Comparison of ENCODE assay signal across 21 mouse cellular contexts in genomic region chr7:141369918-141370317, GRCm38 (mm10). TPM values are rescaled to one million over a fixed set of nuclear protein-coding genes. Genes with fewer than 3 reads are reported as not detected.
A peak's percentile ranks its signal among the peaks of the same experiment; 100 is the strongest.
DNase-seq lines count a peak whose midpoint lies in the region; ATAC-seq and TF ChIP-seq lines count a peak whose summit lies in the region.
"Had no signal": no experiment of that assay in that cellular context is flagged by ENCODE, and none has a peak within 500 bp of the region (broad histone marks: within the 10 kb centered on the region; RNA-seq: fewer than 3 reads in every experiment).

No protein-coding gene starts in this region.

- intact Hi-C loops in left cerebral cortex, postnatal 36 days (cut with DNase I): no loop called here

- peak; percentile 25; a peak in 1 of 4 replicates for ATAC-seq in hematopoietic stem cell, adult 5-6 weeks (replicated peaks in 1 of 2; ENCODE audit: insufficient read depth in 1 of 2, low FRiP score in 2 of 2, low TSS enrichment in 1 of 2, low read depth in 1 of 2, poor library complexity in 2 of 2, severe bottlenecking in 2 of 2)
- no peak for ATAC-seq in stomach, embryonic 16.5 days (ENCODE audit: insufficient read depth, low FRiP score)
- ATAC-seq: intestine, postnatal 0 days had no signal

- no peak for TF ChIP-seq POLR2A in liver, adult 2 months (IDR thresholded peaks at IDR 0.05; ENCODE audit: extremely low read depth, insufficient read depth, low read length)

- TF ChIP-seq CTCF in liver, adult 2 months (IDR thresholded peaks at IDR 0.05; ENCODE audit: low read depth, low read length): no peak

- no peak overlapping the region for H3K9ac ChIP-seq in liver, adult 2 months (ENCODE audit: low read depth, low read length)
- no peak overlapping the region for H3K9ac ChIP-seq in stomach, embryonic 16.5 days (ENCODE audit: low read length)
- H3K9ac ChIP-seq: forebrain, embryonic 12.5 days; hindbrain, embryonic 13.5 days; limb, embryonic 15.5 days had no signal

- H3K9me3 ChIP-seq in stomach, embryonic 16.5 days (replicated peaks; ENCODE audit: control insufficient read depth, low read length): no peaks in the 10 kb centered on the region
- H3K9me3 ChIP-seq: forebrain, embryonic 12.5 days; heart, embryonic 10.5 days; hindbrain, embryonic 13.5 days; limb, embryonic 15.5 days had no signal

- no peaks in the 10 kb centered on the region for H3K36me3 ChIP-seq in liver, adult 2 months (ENCODE audit: control insufficient read depth, insufficient read depth, low read length)
- H3K36me3 ChIP-seq in macrophage (ENCODE audit: inconsistent target): no peaks in the 10 kb centered on the region
- no peaks in the 10 kb centered on the region for H3K36me3 ChIP-seq in stomach, embryonic 16.5 days (ENCODE audit: control insufficient read depth, insufficient read depth, low read length)
- H3K36me3 ChIP-seq: forebrain, embryonic 12.5 days; heart, embryonic 10.5 days; hindbrain, embryonic 13.5 days; limb, embryonic 15.5 days had no signal

- H3K4me1 ChIP-seq in liver, adult 2 months (ENCODE audit: control insufficient read depth, insufficient read depth, low read length): no peaks in the 10 kb centered on the region
- H3K4me1 ChIP-seq in stomach, embryonic 16.5 days (ENCODE audit: control insufficient read depth, insufficient read depth, low read length): no peaks in the 10 kb centered on the region
- H3K4me1 ChIP-seq: heart, embryonic 10.5 days; hindbrain, embryonic 13.5 days; limb, embryonic 15.5 days had no signal

- no peak overlapping the region for H3K4me2 ChIP-seq in stomach, embryonic 16.5 days (ENCODE audit: low read depth, low read length)
- H3K4me2 ChIP-seq: forebrain, embryonic 12.5 days; hindbrain, embryonic 13.5 days; limb, embryonic 15.5 days; midbrain, embryonic 11.5 days had no signal

- H3K27me3 ChIP-seq in liver, adult 2 months (ENCODE audit: control insufficient read depth, insufficient read depth, low read length): no peaks in the 10 kb centered on the region
- no peaks in the 10 kb centered on the region for H3K27me3 ChIP-seq in stomach, embryonic 16.5 days (ENCODE audit: control insufficient read depth, insufficient read depth, low read length)
- H3K27me3 ChIP-seq: limb, embryonic 15.5 days had no signal

- H3K27ac ChIP-seq in liver, adult 2 months (replicated peaks; ENCODE audit: insufficient read depth, low read depth, low read length): peak overlapping the region; percentile 39; the same call in 1 of the 2 replicates
- peak overlapping the region; percentile 82 for H3K27ac ChIP-seq in macrophage
- H3K27ac ChIP-seq in stomach, embryonic 16.5 days (ENCODE audit: low read length): peak overlapping the region; percentile 33; the same call in 1 of the 2 replicates
- H3K27ac ChIP-seq: forebrain, embryonic 12.5 days; heart, embryonic 10.5 days; hindbrain, embryonic 13.5 days; limb, embryonic 15.5 days had no signal

- no peak overlapping the region for H3K4me3 ChIP-seq in liver, adult 2 months (ENCODE audit: insufficient read depth, low read depth, low read length)
- H3K4me3 ChIP-seq in macrophage (ENCODE audit: inconsistent target): no peak overlapping the region
- H3K4me3 ChIP-seq in stomach, embryonic 16.5 days (replicated peaks; ENCODE audit: low read length): no peak overlapping the region
- H3K4me3 ChIP-seq: forebrain, embryonic 12.5 days; heart, embryonic 10.5 days; hindbrain, embryonic 13.5 days; limb, embryonic 15.5 days; myocyte had no signal

- WGBS in liver, adult 2 months: 77% methylated on average over 5 of the region's 5 CpGs
- WGBS in macrophage (ENCODE audit: missing documents): 37% methylated on average over 5 of the region's 5 CpGs
- WGBS in stomach, embryonic 16.5 days: 52% methylated on average over 5 of the region's 5 CpGs

- DNase-seq in liver, adult 2 months (ENCODE audit: extremely low read depth, low read depth, low spot score): no peak
- DNase-seq in liver: no peak
- DNase-seq in lung, postnatal 10 days: no peak
- no peak for DNase-seq in right cerebral cortex, postnatal 10 days (ENCODE audit: low spot score in 2 of 2)
- DNase-seq in left cerebral cortex, postnatal 36 days (ENCODE audit: low spot score in 2 of 2): no peak
- DNase-seq: B cell, adult 2 months; cerebellum, postnatal 25 days; gastrocnemius, postnatal 14 days; heart, postnatal 10 days; kidney, postnatal 14 days; lung, postnatal 14 days had no signal

- no peaks in the 10 kb centered on the region for H3K79me2 ChIP-seq in liver, adult 2 months (ENCODE audit: control insufficient read depth, insufficient read depth, low read length)
- no peaks in the 10 kb centered on the region for H3K79me2 ChIP-seq in macrophage (ENCODE audit: inconsistent target)

RNA-seq across cellular contexts. Expression of gene Taldo1, which starts 22.1 kb away (rescaled TPM):
- total RNA-seq in liver, adult 2 months (2014; rRNA removed): 160 and 195 TPM in 2 replicates
- 125 and 166 TPM in 2 replicates for polyA plus RNA-seq in liver, adult 2 months (2012; rRNA removed)
- total RNA-seq in hematopoietic stem cell, adult 5-6 weeks (2017): 227 and 363 TPM in 2 replicates
- total RNA-seq in macrophage (2018; cell fraction: chromatin; rRNA removed): 10 to 100 TPM in 22 of 26 experiments, 1 to 10 TPM in 4; 6.9 to 84.0 (median 17.0) TPM
- total RNA-seq in macrophage (2018; cell fraction: cytosol; rRNA removed): 100 to 1,000 TPM; 146 to 332 (median 253) TPM
- 100 to 1,000 TPM in 3 of 26 experiments, 10 to 100 TPM in 23; 33.8 to 135 (median 54.6) TPM for total RNA-seq in macrophage (2018; cell fraction: nucleus; rRNA removed)
- 238 to 467 TPM (median 415 TPM) in 3 replicates for polyA plus RNA-seq in macrophage (2018)
- 399 and 400 TPM in 2 replicates for polyA plus RNA-seq in stomach, embryonic 16.5 days (2015; fragmentation: Nextera tagmentation; extraction: Ambion mirVana)
- 100 to 1,000 TPM in 1 of 2 experiments, 10 to 100 TPM in 1; 93.3 to 116 TPM for total RNA-seq in left cerebral cortex, postnatal 36 days (2021)

RNA-seq across cellular contexts. Expression of gene Eps8l2, which starts 31.2 kb away (rescaled TPM):
- 17.4 and 38.5 TPM in 2 replicates for total RNA-seq in liver, adult 2 months (2014; rRNA removed)
- 80.9 and 117 TPM in 2 replicates for polyA plus RNA-seq in liver, adult 2 months (2012; rRNA removed)
- 4.4 and 4.7 TPM in 2 replicates for total RNA-seq in hematopoietic stem cell, adult 5-6 weeks (2017)
- total RNA-seq in macrophage (2018; cell fraction: chromatin; rRNA removed): 1 to 10 TPM in 1 of 26 experiments, under 1 TPM in 1, not detected in 24; 0.98 to 1.0 TPM
- total RNA-seq in macrophage (2018; cell fraction: cytosol; rRNA removed): under 1 TPM in 13 of 26 experiments, not detected in 13; 0.03 to 0.20 (median 0.14) TPM
- total RNA-seq in macrophage (2018; cell fraction: nucleus; rRNA removed): 1 to 10 TPM in 1 of 26 experiments, under 1 TPM in 5, not detected in 20; 0.41 to 1.2 (median 0.63) TPM
- not detected in 3 replicates for polyA plus RNA-seq in macrophage (2018)
- polyA plus RNA-seq in stomach, embryonic 16.5 days (2015; fragmentation: Nextera tagmentation; extraction: Ambion mirVana): 79.4 and 108 TPM in 2 replicates
- total RNA-seq in left cerebral cortex, postnatal 36 days (2021): 1 to 10 TPM; 4.7 to 5.9 TPM

RNA-seq across cellular contexts. Expression of gene Tmem80, which starts 42.4 kb away (rescaled TPM):
- 8.9 and 10.3 TPM in 2 replicates for total RNA-seq in liver, adult 2 months (2014; rRNA removed)
- 14.3 and 20.9 TPM in 2 replicates for polyA plus RNA-seq in liver, adult 2 months (2012; rRNA removed)
- 10.5 and 12.6 TPM in 2 replicates for total RNA-seq in hematopoietic stem cell, adult 5-6 weeks (2017)
- 10 to 100 TPM in 24 of 26 experiments, 1 to 10 TPM in 2; 8.8 to 81.9 (median 36.9) TPM for total RNA-seq in macrophage (2018; cell fraction: chromatin; rRNA removed)
- 10 to 100 TPM in 24 of 26 experiments, 1 to 10 TPM in 2; 9.3 to 24.3 (median 16.1) TPM for total RNA-seq in macrophage (2018; cell fraction: cytosol; rRNA removed)
- 10 to 100 TPM; 12.2 to 89.8 (median 33.8) TPM for total RNA-seq in macrophage (2018; cell fraction: nucleus; rRNA removed)
- 10.2 to 25.3 TPM (median 18.7 TPM) in 3 replicates for polyA plus RNA-seq in macrophage (2018)
- 35.9 and 36.5 TPM in 2 replicates for polyA plus RNA-seq in stomach, embryonic 16.5 days (2015; fragmentation: Nextera tagmentation; extraction: Ambion mirVana)
- 10 to 100 TPM; 30.5 to 34.9 TPM for total RNA-seq in left cerebral cortex, postnatal 36 days (2021)

RNA-seq across cellular contexts. Expression of gene Deaf1, which starts 42.4 kb away (rescaled TPM):
- total RNA-seq in liver, adult 2 months (2014; rRNA removed): 3.1 and 5.8 TPM in 2 replicates
- polyA plus RNA-seq in liver, adult 2 months (2012; rRNA removed): 6.9 and 7.8 TPM in 2 replicates
- total RNA-seq in hematopoietic stem cell, adult 5-6 weeks (2017): 18.7 and 25.8 TPM in 2 replicates
- 10 to 100 TPM; 12.2 to 55.1 (median 28.7) TPM for total RNA-seq in macrophage (2018; cell fraction: chromatin; rRNA removed)
- 10 to 100 TPM in 24 of 26 experiments, 1 to 10 TPM in 2; 8.3 to 21.8 (median 17.2) TPM for total RNA-seq in macrophage (2018; cell fraction: cytosol; rRNA removed)
- total RNA-seq in macrophage (2018; cell fraction: nucleus; rRNA removed): 10 to 100 TPM; 13.2 to 48.2 (median 23.5) TPM
- 14.6 to 16.7 TPM (median 16.5 TPM) in 3 replicates for polyA plus RNA-seq in macrophage (2018)
- 61.3 and 64.3 TPM in 2 replicates for polyA plus RNA-seq in stomach, embryonic 16.5 days (2015; fragmentation: Nextera tagmentation; extraction: Ambion mirVana)
- 10 to 100 TPM; 67.3 to 72.5 TPM for total RNA-seq in left cerebral cortex, postnatal 36 days (2021)

RNA-seq across cellular contexts. Expression of gene Gatd1, which starts 44.0 kb away (rescaled TPM):
- 15.1 and 23.5 TPM in 2 replicates for total RNA-seq in liver, adult 2 months (2014; rRNA removed)
- polyA plus RNA-seq in liver, adult 2 months (2012; rRNA removed): 34.9 and 36.2 TPM in 2 replicates
- 18.4 and 20.4 TPM in 2 replicates for total RNA-seq in hematopoietic stem cell, adult 5-6 weeks (2017)
- total RNA-seq in macrophage (2018; cell fraction: chromatin; rRNA removed): 10 to 100 TPM in 16 of 26 experiments, 1 to 10 TPM in 10; 1.8 to 58.8 (median 22.3) TPM
- 10 to 100 TPM; 11.5 to 28.2 (median 21.3) TPM for total RNA-seq in macrophage (2018; cell fraction: cytosol; rRNA removed)
- 10 to 100 TPM in 20 of 26 experiments, 1 to 10 TPM in 6; 5.1 to 38.2 (median 15.9) TPM for total RNA-seq in macrophage (2018; cell fraction: nucleus; rRNA removed)
- 8.0 to 25.6 TPM (median 17.6 TPM) in 3 replicates for polyA plus RNA-seq in macrophage (2018)
- polyA plus RNA-seq in stomach, embryonic 16.5 days (2015; fragmentation: Nextera tagmentation; extraction: Ambion mirVana): 45.8 and 48.1 TPM in 2 replicates
- total RNA-seq in left cerebral cortex, postnatal 36 days (2021): 10 to 100 TPM; 43.2 to 43.4 TPM
